Mouse (Mus musculus): ENCODE results near the gene Zc3h18. TPM values are rescaled to one million over a fixed set of nuclear protein-coding genes. Genes with fewer than 3 reads are reported as not detected.

The Zc3h18 gene
- polyA plus RNA-seq, 1 experiment from 2014 or later: 20.4 TPM

DNA sequence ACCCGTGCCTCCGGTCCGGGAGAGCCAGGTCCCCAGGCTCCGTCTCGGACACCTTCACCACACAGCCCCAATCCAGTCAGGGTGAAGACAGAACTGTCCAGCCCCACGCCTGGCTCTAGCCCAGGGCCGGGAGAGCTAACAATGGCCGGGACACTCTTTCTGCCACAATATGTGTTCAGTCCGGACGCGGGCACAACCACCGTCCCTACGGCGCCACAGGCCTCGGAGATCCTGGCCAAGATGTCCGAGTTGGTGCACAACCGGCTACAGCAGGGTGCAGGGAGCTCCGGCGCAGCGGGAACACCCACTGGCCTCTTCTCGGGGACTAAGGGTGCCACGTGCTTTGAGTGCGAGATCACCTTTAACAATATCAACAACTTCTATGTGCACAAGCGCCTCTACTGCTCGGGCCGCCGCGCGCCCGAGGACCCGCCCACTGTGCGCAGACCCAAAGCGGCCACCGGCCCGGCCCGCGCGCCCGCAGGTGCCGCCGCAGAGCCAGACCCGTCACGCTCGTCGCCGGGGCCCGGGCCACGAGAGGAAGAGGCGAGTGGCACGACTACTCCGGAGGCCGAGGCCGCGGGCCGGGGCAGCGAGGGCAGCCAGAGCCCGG lies 40.7 kb upstream of the Zc3h18 start:
- peak; percentile 33 for ATAC-seq (ENCODE audit: low read depth)
- peaks cover 25% of the 10 kb centered on the region for H3K27me3 ChIP-seq (ENCODE audit: control insufficient read depth, insufficient read depth, low read length)
- H3K4me1 ChIP-seq (ENCODE audit: control insufficient read depth, insufficient read depth, low read length): peaks cover 13% of the 10 kb centered on the region
- peak overlapping the region; percentile 54 for H3K4me3 ChIP-seq (ENCODE audit: low read depth, low read length)
- peak overlapping the region; percentile 89 for H3K4me2 ChIP-seq (ENCODE audit: low read depth, low read length)
- no peaks in the 10 kb centered on the region for H3K36me3 ChIP-seq (ENCODE audit: control insufficient read depth, insufficient read depth, low read length)
- no peak overlapping the region for H3K27ac ChIP-seq (ENCODE audit: low read depth, low read length)
- H3K9ac ChIP-seq (replicated peaks; ENCODE audit: low read depth, low read length): peak overlapping the region; percentile 59
- 7% methylated on average over 57 of the region's 57 CpGs for WGBS
- H3K9me3 ChIP-seq (ENCODE audit: control insufficient read depth, low read length): no peaks in the 10 kb centered on the region

DNA sequence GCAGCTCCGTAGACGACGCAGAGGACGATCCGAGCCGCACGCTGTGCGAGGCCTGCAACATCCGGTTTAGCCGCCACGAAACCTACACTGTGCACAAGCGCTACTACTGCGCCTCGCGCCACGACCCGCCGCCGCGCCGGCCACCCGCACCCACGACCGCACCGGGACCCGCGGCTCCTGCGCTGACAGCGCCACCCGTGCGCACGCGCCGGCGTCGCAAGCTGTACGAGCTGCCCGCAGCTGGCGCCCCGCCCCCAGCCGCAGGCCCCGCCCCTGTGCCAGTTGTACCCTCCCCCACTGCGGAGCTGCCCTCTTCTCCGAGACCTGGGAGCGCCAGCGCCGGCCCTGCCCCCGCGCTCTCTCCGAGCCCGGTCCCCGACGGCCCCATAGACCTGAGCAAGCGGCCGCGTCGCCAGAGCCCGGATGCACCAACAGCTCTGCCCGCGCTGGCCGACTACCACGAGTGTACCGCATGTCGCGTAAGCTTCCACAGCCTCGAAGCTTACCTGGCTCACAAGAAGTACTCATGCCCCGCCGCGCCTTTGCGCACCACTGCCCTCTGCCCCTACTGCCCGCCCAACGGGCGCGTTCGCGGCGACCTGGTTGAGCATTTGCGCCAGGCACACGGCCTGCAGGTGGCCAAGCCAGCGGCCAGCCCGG lies 40.0 kb upstream of the Zc3h18 start:
- Histone ChIP-seq H3K4me2 (ENCODE audit: low read depth, low read length) (peak overlapping the region; percentile 89), H3K27me3 (ENCODE audit: control insufficient read depth, insufficient read depth, low read length) (peaks cover 25% of the 10 kb centered on the region), H3K27ac (ENCODE audit: low read depth, low read length) (no peak overlapping the region), H3K4me3 (ENCODE audit: low read depth, low read length) (peak overlapping the region; percentile 54), H3K9me3 (ENCODE audit: control insufficient read depth, low read length) (no peaks in the 10 kb centered on the region), H3K36me3 (ENCODE audit: control insufficient read depth, insufficient read depth, low read length) (no peaks in the 10 kb centered on the region), H3K9ac (replicated peaks; ENCODE audit: low read depth, low read length) (peak overlapping the region; percentile 59), H3K4me1 (ENCODE audit: control insufficient read depth, insufficient read depth, low read length) (peaks cover 11% of the 10 kb centered on the region)
- ATAC-seq (ENCODE audit: low read depth): peak; percentile 75
- 7% methylated on average over 53 of the region's 81 CpGs for WGBS

DNA sequence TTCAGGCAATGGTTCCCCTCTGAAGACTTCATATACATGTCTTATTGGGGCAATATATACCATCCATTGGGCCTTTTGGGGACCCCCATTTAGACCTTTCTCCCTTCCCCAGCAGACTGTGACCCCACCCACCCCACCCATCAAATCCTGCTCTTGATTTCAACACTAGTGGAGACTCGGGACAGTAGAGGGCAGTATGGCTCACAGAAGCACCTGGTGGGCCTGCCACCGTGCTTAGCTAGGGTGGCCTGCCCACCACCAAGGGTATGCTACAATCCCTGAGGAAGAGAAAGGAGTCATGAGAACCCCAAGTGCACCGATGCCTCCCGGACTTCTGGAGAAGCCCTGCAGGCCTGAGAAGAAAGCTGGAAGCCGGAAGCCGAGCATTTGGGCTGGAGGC lies 37.6 kb upstream of the Zc3h18 start:
- peaks cover 29% of the 10 kb centered on the region for H3K27me3 ChIP-seq (ENCODE audit: control insufficient read depth, insufficient read depth, low read length)
- no peak overlapping the region for H3K4me2 ChIP-seq (ENCODE audit: low read depth, low read length)
- 59% methylated on average over 6 of the region's 6 CpGs for WGBS

DNA sequence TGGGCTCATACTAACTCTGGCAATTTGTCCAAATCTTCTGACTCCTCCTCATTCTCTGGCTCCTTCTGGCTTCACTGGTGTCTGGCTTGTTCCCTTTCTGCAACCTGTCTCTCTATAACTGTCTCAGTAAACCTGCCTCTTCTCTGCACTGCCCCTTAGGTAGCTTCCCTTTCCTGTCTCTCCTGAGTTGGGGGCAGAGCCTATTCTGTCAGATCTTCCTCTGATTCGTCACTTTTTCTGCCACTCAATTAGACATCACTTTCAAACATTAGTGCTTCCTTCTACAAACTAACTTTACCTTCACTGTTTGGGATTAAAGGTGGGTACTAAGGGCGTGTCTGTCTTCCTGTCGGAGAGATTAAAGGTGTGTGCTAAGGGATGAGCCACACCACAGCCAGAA lies 35.6 kb upstream of the Zc3h18 start:
- Histone ChIP-seq H3K4me1 (ENCODE audit: control insufficient read depth, insufficient read depth, low read length) (peaks cover 23% of the 10 kb centered on the region), H3K9me3 (ENCODE audit: control insufficient read depth, low read length) (no peaks in the 10 kb centered on the region), H3K27ac (ENCODE audit: low read depth, low read length) (no peak overlapping the region), H3K4me2 (ENCODE audit: low read depth, low read length) (no peak overlapping the region), H3K4me3 (ENCODE audit: low read depth, low read length) (no peak overlapping the region), H3K36me3 (ENCODE audit: control insufficient read depth, insufficient read depth, low read length) (no peaks in the 10 kb centered on the region), H3K9ac (replicated peaks; ENCODE audit: low read depth, low read length) (no peak overlapping the region), H3K27me3 (ENCODE audit: control insufficient read depth, insufficient read depth, low read length) (peaks cover 20% of the 10 kb centered on the region)
- no peak for ATAC-seq (ENCODE audit: low read depth)
- 88% methylated on average over 3 of the region's 3 CpGs for WGBS

More for the DNA sequence above, 37.6 kb upstream of the Zc3h18 start:
- Histone ChIP-seq H3K4me1 (ENCODE audit: control insufficient read depth, insufficient read depth, low read length) (peaks cover 22% of the 10 kb centered on the region), H3K27ac (ENCODE audit: low read depth, low read length) (no peak overlapping the region), H3K9ac (replicated peaks; ENCODE audit: low read depth, low read length) (no peak overlapping the region), H3K9me3 (ENCODE audit: control insufficient read depth, low read length) (no peaks in the 10 kb centered on the region), H3K36me3 (ENCODE audit: control insufficient read depth, insufficient read depth, low read length) (no peaks in the 10 kb centered on the region), H3K4me3 (ENCODE audit: low read depth, low read length) (no peak overlapping the region)
- no peak for ATAC-seq (ENCODE audit: low read depth)

DNA sequence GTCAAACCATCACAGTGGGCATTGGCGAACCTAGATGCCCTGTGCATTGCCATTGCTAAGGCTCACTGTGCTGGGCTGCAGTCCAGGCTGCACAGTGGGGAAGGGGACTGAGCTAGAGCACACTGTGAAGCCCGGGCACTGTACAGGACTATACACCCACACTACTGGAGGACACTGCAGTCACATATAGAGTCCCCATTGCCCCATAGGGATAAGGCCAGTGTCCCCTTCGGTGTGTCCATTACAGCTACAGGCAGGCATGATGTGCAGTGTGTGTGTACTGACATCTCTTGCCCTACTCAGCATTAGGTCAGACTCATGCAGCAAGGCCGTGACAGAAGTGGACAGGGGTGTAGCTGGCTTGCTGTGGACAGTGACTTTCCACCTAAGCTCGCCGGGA lies 34.6 kb upstream of the Zc3h18 start:
- 88% methylated on average over 6 of the region's 6 CpGs for WGBS
- no peaks in the 10 kb centered on the region for H3K36me3 ChIP-seq (ENCODE audit: control insufficient read depth, insufficient read depth, low read length)
- H3K4me2 ChIP-seq (ENCODE audit: low read depth, low read length): no peak overlapping the region
- peaks cover 16% of the 10 kb centered on the region for H3K4me1 ChIP-seq (ENCODE audit: control insufficient read depth, insufficient read depth, low read length)
- H3K4me3 ChIP-seq (ENCODE audit: low read depth, low read length): no peak overlapping the region
- H3K27me3 ChIP-seq (ENCODE audit: control insufficient read depth, insufficient read depth, low read length): peaks cover 18% of the 10 kb centered on the region
- no peak overlapping the region for H3K27ac ChIP-seq (ENCODE audit: low read depth, low read length)
- H3K9me3 ChIP-seq (ENCODE audit: control insufficient read depth, low read length): no peaks in the 10 kb centered on the region
- H3K9ac ChIP-seq (replicated peaks; ENCODE audit: low read depth, low read length): 0 out of 2 replicates have a peak overlapping the region, but pooled peaks have one; percentile 2
- no peak for ATAC-seq (ENCODE audit: low read depth)

DNA sequence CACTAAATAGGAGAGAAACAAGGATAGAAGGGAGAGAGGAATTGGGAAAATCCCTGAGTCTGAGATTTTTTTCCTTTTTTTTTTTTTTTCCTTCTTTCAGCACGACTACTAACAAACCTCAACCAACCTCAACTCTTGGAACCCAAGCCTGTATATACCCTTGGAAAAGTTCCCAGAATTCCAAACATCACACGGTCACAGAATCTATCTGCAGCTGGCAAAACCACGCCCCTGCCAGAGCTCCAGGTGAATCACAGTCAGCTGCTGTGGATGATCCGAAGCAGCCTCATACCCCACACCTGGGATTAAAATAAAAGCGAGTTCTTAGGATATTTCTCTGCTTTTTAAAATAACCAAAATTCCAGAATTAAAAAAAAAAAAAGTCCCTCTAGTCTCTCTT lies 34.0 kb upstream of the Zc3h18 start:
- Histone ChIP-seq H3K27ac (ENCODE audit: low read depth, low read length) (no peak overlapping the region), H3K36me3 (ENCODE audit: control insufficient read depth, insufficient read depth, low read length) (no peaks in the 10 kb centered on the region), H3K9ac (replicated peaks; ENCODE audit: low read depth, low read length) (no peak overlapping the region), H3K4me1 (ENCODE audit: control insufficient read depth, insufficient read depth, low read length) (peaks cover 15% of the 10 kb centered on the region), H3K4me2 (ENCODE audit: low read depth, low read length) (no peak overlapping the region), H3K4me3 (ENCODE audit: low read depth, low read length) (no peak overlapping the region), H3K27me3 (ENCODE audit: control insufficient read depth, insufficient read depth, low read length) (peaks cover 12% of the 10 kb centered on the region), H3K9me3 (ENCODE audit: control insufficient read depth, low read length) (no peaks in the 10 kb centered on the region)
- ATAC-seq (ENCODE audit: low read depth): no peak
- 50% methylated on average over 5 of the region's 5 CpGs for WGBS

DNA sequence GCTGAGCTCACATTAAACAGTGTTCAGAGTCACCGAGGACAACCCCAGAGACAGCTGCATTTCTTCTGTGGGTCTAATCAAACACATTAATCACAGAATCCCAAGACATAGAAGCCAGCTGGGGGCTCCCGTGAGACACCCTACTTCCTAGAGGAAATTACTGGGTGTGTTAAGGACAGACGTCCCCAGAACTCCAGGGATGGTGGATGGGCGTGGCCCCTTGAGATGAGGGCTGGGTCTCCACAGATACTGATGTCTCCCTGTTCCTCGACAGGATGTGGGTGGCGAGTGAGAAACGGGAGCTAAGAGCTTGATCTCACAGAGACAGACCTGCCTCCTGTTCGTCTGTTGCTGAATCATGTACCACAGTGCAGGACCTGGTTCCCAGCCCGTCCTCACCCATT lies 33.6 kb upstream of the Zc3h18 start:
- Histone ChIP-seq H3K27me3 (ENCODE audit: control insufficient read depth, insufficient read depth, low read length) (peaks cover 9% of the 10 kb centered on the region), H3K4me3 (ENCODE audit: low read depth, low read length) (no peak overlapping the region; the same call in 1 of the 2 replicates), H3K27ac (ENCODE audit: low read depth, low read length) (no peak overlapping the region), H3K36me3 (ENCODE audit: control insufficient read depth, insufficient read depth, low read length) (no peaks in the 10 kb centered on the region), H3K4me2 (ENCODE audit: low read depth, low read length) (peak overlapping the region; percentile 36; the same call in 1 of the 2 replicates), H3K4me1 (ENCODE audit: control insufficient read depth, insufficient read depth, low read length) (peaks cover 15% of the 10 kb centered on the region), H3K9ac (replicated peaks; ENCODE audit: low read depth, low read length) (no peak overlapping the region), H3K9me3 (ENCODE audit: control insufficient read depth, low read length) (no peaks in the 10 kb centered on the region)
- 4% methylated on average over 9 of the region's 9 CpGs for WGBS
- ATAC-seq (ENCODE audit: low read depth): no peak

DNA sequence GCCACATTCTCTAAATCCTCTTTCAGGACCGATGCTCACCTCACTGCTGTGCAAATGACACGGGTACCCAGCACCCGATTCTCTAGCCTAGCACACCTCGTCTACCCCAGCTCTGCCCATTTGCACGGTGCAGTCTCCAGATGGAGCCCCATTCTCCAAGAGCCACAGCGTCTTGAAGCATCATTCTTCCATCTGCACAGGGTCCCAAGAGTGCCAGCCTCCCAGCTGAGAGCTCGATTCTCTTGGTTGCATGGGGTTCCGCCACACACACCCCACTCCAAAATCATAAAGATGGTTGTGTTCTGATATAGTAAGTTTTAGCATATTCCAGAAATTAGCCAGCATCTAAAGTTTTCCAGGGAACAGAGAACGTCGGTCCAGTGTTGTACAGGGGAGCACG lies 33.1 kb upstream of the Zc3h18 start:
- H3K27me3 ChIP-seq (ENCODE audit: control insufficient read depth, insufficient read depth, low read length): peaks cover 4% of the 10 kb centered on the region; the same call in 1 of the 2 replicates
- H3K4me1 ChIP-seq (ENCODE audit: control insufficient read depth, insufficient read depth, low read length): peaks cover 15% of the 10 kb centered on the region
- H3K4me3 ChIP-seq (ENCODE audit: low read depth, low read length): no peak overlapping the region; the same call in 1 of the 2 replicates
- no peaks in the 10 kb centered on the region for H3K9me3 ChIP-seq (ENCODE audit: control insufficient read depth, low read length)
- ATAC-seq (ENCODE audit: low read depth): no peak
- no peak overlapping the region for H3K27ac ChIP-seq (ENCODE audit: low read depth, low read length)
- no peaks in the 10 kb centered on the region for H3K36me3 ChIP-seq (ENCODE audit: control insufficient read depth, insufficient read depth, low read length)
- H3K9ac ChIP-seq (replicated peaks; ENCODE audit: low read depth, low read length): no peak overlapping the region
- peak overlapping the region; percentile 36 for H3K4me2 ChIP-seq (ENCODE audit: low read depth, low read length)
- 2% methylated on average over 11 of the region's 11 CpGs for WGBS

DNA sequence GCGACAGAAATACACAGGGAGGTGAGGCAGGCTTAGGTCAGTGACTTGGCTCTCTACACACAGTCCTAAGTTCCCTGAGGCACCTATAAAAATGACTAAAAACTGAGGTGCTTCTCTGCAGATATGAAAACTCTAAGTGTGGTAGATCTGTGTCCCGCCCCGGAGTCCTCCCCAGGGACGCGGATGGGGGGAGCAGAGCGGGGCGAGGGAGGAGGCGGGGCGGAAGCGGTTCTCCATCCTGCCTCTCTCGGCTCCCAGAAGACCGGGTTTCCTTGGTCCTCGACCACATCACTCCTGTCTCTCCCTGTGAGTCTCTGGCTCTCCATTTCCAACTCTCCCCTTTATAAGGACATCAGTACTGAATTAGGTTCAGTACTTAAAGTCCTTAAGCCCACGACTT lies 32.7 kb upstream of the Zc3h18 start:
- peaks cover 15% of the 10 kb centered on the region for H3K4me1 ChIP-seq (ENCODE audit: control insufficient read depth, insufficient read depth, low read length)
- H3K9ac ChIP-seq (replicated peaks; ENCODE audit: low read depth, low read length): no peak overlapping the region
- no peak overlapping the region for H3K27ac ChIP-seq (ENCODE audit: low read depth, low read length)
- H3K27me3 ChIP-seq (ENCODE audit: control insufficient read depth, insufficient read depth, low read length): 0 out of 2 replicates have a peak, but pooled peaks cover 4% of the 10 kb centered on the region
- H3K4me2 ChIP-seq (ENCODE audit: low read depth, low read length): peak overlapping the region; percentile 36
- ATAC-seq (ENCODE audit: low read depth): no peak
- H3K36me3 ChIP-seq (ENCODE audit: control insufficient read depth, insufficient read depth, low read length): no peaks in the 10 kb centered on the region
- H3K9me3 ChIP-seq (ENCODE audit: control insufficient read depth, low read length): no peaks in the 10 kb centered on the region
- WGBS: 0% methylated on average over 14 of the region's 14 CpGs
- H3K4me3 ChIP-seq (ENCODE audit: low read depth, low read length): no peak overlapping the region; the same call in 1 of the 2 replicates
